Mouse (Mus musculus): ENCODE data around the gene Alms1. TPM values are rescaled to one million over a fixed set of nuclear protein-coding genes. Genes with fewer than 3 reads are reported as not detected.

The Alms1 gene
- total RNA-seq (2021): 1 to 10 TPM; 1.8 to 2.0 TPM
- 0.51 and 0.64 TPM in 2 replicates for polyA plus RNA-seq (2012; rRNA removed)
- long read RNA-seq, partial matches to known transcripts: 0 of 1 reads
- long read RNA-seq, other reads (novel, unspliced or antisense): 1 of 1 reads

DNA sequence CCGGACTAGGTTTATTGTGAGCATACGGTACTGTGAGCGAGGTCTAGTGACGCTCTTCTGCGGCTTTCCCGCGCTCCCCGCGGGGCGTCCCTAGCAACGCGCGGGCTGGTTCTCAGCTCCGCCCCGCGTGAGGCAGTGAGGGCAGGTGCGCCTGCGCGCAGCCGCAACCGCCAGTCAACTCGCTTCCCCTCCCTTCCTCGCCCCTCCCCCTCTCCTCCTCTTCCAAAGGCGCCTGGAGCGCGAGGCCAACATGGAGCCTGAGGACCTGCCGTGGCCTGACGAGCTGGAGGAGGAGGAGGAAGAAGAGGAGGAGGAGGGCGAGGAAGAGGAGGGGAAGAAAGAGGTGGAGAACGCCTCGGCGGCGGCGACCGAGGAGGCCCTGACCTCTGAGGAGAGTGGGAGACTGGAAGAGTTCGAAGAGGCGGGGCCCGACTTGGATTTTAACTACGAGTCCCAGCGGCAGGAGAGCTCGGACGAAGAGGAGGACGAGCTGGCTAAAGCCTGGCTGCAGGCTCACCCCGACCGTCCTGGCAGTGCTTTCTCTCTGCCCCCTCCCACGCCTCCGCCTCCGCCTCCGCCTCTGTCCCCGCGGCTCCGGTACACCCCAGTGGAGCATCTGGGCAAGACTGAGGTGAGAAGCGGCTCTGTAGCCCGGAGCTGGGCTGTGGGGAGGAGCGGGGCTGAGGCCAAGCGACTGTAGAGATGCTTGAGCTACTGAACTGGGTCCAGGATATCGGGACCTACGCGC is at the start of gene Alms1:
Gene Alms1 (plus strand): TSS at position 136 of the 748 bp plus-strand sequence.
- H3K79me2 ChIP-seq (replicated peaks; ENCODE audit: control insufficient read depth, insufficient read depth, low read length): no peaks in the 10 kb centered on the region
- peak within 1 kb of the TSS; percentile 60 for H3K9ac ChIP-seq (ENCODE audit: low read depth, low read length)
- H3K27me3 ChIP-seq (ENCODE audit: control insufficient read depth, insufficient read depth, low read length): no peaks in the 10 kb centered on the region
- WGBS: under 1% methylated on average over 59 of the region's 59 CpGs
- TF ChIP-seq POLR2A (IDR thresholded peaks at IDR 0.05; ENCODE audit: insufficient read depth, low read depth, low read length): peak; percentile 66
- no peak for TF ChIP-seq CTCF (IDR thresholded peaks at IDR 0.05)
- TF ChIP-seq EP300 (IDR thresholded peaks at IDR 0.05; ENCODE audit: insufficient read depth, low read depth, low read length): 0 out of 2 replicates have a peak, but pooled peaks have one; percentile 27
- no peaks in the 10 kb centered on the region for H3K4me1 ChIP-seq (ENCODE audit: control insufficient read depth, insufficient read depth, low read length)
- intact Hi-C loops (cut with DNase I): loop anchor here (5.0 kb wide), 2 partner anchors 130 to 320 kb away; no protein-coding TSS in a partner anchor
- H3K4me3 ChIP-seq: peak within 1 kb of the TSS; percentile 63
- DNase-seq: peak; percentile 92 to 94
- no peaks in the 10 kb centered on the region for H3K36me3 ChIP-seq (ENCODE audit: control insufficient read depth, insufficient read depth, low read length)
- H3K27ac ChIP-seq: peak within 1 kb of the TSS; percentile 56

DNA sequence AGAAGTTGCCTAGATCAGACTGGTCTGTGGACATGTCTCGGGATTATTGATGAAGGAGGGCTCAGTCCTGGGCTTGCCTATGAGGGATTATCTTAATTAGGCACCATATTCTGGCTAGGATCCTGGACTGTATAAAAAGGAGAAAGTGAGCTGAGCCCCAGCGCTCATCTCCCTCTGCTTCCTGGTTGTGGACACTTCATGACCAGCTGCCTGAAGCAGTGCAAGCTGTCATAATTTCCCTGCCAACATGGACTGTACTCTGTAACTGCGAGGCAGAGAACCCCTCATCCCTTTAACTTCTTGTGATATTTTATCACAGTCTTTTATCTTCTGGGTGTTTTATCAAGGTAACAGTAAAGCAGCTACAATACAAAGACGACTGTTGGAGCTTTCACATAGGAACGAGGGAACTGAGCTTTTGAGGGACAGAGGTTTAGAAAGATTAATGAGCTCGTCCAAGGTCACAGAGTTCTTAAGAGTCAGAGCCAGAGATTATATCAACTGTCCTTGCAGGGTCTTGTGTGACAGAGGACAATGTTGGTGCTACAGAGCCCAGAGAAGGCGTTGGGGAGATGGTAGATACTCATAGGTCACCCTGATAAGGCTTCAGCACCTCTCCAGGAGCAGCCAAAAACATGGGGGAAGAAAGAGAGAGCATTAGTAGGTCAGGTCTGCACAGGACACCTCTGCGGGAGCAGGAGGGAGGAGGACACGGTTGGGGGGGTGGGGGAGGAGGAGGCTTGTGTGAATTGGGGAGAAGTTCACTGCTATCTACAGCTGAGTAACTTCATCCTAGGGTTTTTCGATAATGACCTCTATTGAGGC is 43.8 kb upstream of the Alms1 start:
- intact Hi-C loops (cut with DNase I): no loop called here
- DNase-seq: no peak
- Histone ChIP-seq H3K4me1 (ENCODE audit: control insufficient read depth, insufficient read depth, low read length) (no peaks in the 10 kb centered on the region), H3K36me3 (ENCODE audit: control insufficient read depth, insufficient read depth, low read length) (no peaks in the 10 kb centered on the region), H3K4me3 (no peak overlapping the region), H3K27me3 (ENCODE audit: control insufficient read depth, insufficient read depth, low read length) (no peaks in the 10 kb centered on the region), H3K9ac (ENCODE audit: low read depth, low read length) (no peak overlapping the region), H3K79me2 (replicated peaks; ENCODE audit: control insufficient read depth, insufficient read depth, low read length) (no peaks in the 10 kb centered on the region), H3K27ac (no peak overlapping the region)
- WGBS: 60% methylated on average over 10 of the region's 10 CpGs
- TF ChIP-seq POLR2A (IDR thresholded peaks at IDR 0.05; ENCODE audit: insufficient read depth, low read depth, low read length) (no peak), CTCF (IDR thresholded peaks at IDR 0.05) (no peak), EP300 (IDR thresholded peaks at IDR 0.05; ENCODE audit: insufficient read depth, low read depth, low read length) (no peak)

DNA sequence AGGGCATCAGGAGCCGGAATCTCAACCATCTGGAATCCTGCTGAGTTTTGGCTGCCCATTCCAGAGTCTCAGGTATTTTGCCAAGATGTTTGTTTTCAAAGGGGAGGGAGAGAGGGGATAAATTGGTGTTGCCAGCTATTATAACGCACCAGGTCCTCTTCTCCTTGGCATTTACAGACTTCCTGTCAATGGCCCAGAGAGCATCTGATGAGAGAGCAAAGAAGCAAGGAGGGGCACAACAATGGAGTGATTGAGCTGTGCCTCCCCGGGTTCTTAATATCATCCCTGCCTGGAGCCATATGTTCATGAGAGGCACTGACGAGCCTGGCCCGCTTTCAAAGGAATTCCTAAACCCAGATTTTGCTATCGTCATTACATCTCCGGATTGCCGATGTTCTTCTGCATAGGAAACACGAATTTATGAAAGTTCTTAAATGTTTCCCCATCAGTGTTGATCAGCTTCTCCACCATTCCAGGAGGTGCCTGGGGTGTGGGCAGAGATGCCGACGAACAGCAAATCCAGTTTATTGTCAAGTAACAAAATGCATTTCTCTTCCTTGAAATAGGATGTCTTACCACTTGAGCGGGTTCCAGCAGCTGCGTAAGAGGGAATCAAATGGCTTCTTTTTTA is 43.0 kb upstream of the Alms1 start:
- no peak overlapping the region for H3K27ac ChIP-seq
- H3K4me1 ChIP-seq (ENCODE audit: control insufficient read depth, insufficient read depth, low read length): no peaks in the 10 kb centered on the region
- H3K36me3 ChIP-seq (ENCODE audit: control insufficient read depth, insufficient read depth, low read length): no peaks in the 10 kb centered on the region
- H3K4me3 ChIP-seq: no peak overlapping the region
- H3K27me3 ChIP-seq (ENCODE audit: control insufficient read depth, insufficient read depth, low read length): no peaks in the 10 kb centered on the region
- DNase-seq: no peak
- H3K9ac ChIP-seq (ENCODE audit: low read depth, low read length): no peak overlapping the region
- intact Hi-C loops (cut with DNase I): no loop called here
- TF ChIP-seq POLR2A (IDR thresholded peaks at IDR 0.05; ENCODE audit: insufficient read depth, low read depth, low read length): no peak
- TF ChIP-seq EP300 (IDR thresholded peaks at IDR 0.05; ENCODE audit: insufficient read depth, low read depth, low read length): no peak
- TF ChIP-seq CTCF (IDR thresholded peaks at IDR 0.05): no peak
- no peaks in the 10 kb centered on the region for H3K79me2 ChIP-seq (replicated peaks; ENCODE audit: control insufficient read depth, insufficient read depth, low read length)
- WGBS: 75% methylated on average over 13 of the region's 13 CpGs

DNA sequence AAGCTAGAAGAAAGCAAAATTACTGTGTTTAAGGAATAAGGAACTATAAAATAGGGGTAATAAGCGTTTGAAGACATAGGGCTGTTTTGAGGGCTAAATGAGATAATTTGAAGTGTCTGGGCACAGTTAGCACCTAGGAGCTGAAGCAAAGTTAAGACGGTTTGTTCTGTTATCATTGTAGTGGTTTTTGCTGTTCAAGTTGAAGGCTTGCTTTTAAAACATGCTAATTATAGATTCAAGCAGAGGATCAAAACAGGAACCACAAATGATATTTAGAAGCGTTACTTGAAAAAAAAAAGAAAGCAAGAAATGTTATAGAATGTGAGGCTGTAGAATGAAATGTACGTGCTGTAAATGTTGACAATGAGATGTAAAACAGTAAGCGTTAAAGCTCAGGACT is 39.7 kb upstream of the Alms1 start:
- no peaks in the 10 kb centered on the region for H3K36me3 ChIP-seq (ENCODE audit: control insufficient read depth, insufficient read depth, low read length)
- H3K27me3 ChIP-seq (ENCODE audit: control insufficient read depth, insufficient read depth, low read length): no peaks in the 10 kb centered on the region
- no peaks in the 10 kb centered on the region for H3K4me1 ChIP-seq (ENCODE audit: control insufficient read depth, insufficient read depth, low read length)
- H3K9ac ChIP-seq (ENCODE audit: low read depth, low read length): no peak overlapping the region
- DNase-seq: no peak
- no peak overlapping the region for H3K27ac ChIP-seq
- no peaks in the 10 kb centered on the region for H3K79me2 ChIP-seq (replicated peaks; ENCODE audit: control insufficient read depth, insufficient read depth, low read length)
- H3K4me3 ChIP-seq: no peak overlapping the region
- 64% methylated on average over 5 of the region's 5 CpGs for WGBS
- intact Hi-C loops (cut with DNase I): no loop called here
- no peak for TF ChIP-seq CTCF (IDR thresholded peaks at IDR 0.05)
- no peak for TF ChIP-seq EP300 (IDR thresholded peaks at IDR 0.05; ENCODE audit: insufficient read depth, low read depth, low read length)

DNA sequence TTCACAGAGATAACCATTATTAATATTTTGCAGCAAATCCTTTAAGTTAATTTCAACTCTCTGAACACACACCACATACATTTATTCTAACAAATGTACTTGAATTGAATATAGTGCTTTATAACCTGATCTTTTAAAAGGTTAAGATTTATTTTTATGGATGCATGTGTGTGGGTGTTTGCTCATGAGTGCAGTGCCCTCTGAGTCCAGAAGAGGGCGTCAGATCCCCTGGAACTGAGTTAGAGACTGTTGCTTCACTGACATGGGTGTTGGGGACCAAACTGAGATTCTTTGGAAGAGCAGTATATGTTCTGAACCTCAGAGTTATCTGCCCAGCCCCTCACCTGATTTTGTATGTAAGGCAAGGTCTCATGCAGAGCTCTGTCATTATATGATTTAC is 25.0 kb upstream of the Alms1 start:
- intact Hi-C loops (cut with DNase I): no loop called here
- 17% methylated on average over 1 of the region's 1 CpGs for WGBS
- Histone ChIP-seq H3K9ac (ENCODE audit: low read depth, low read length) (no peak overlapping the region), H3K27ac (no peak overlapping the region), H3K4me1 (ENCODE audit: control insufficient read depth, insufficient read depth, low read length) (no peaks in the 10 kb centered on the region), H3K79me2 (replicated peaks; ENCODE audit: control insufficient read depth, insufficient read depth, low read length) (no peaks in the 10 kb centered on the region), H3K4me3 (no peak overlapping the region), H3K36me3 (ENCODE audit: control insufficient read depth, insufficient read depth, low read length) (no peaks in the 10 kb centered on the region), H3K27me3 (ENCODE audit: control insufficient read depth, insufficient read depth, low read length) (no peaks in the 10 kb centered on the region; the same call in 1 of the 2 replicates)
- no peak for DNase-seq
- TF ChIP-seq EP300 (IDR thresholded peaks at IDR 0.05; ENCODE audit: insufficient read depth, low read depth, low read length) (no peak), CTCF (IDR thresholded peaks at IDR 0.05) (no peak), POLR2A (IDR thresholded peaks at IDR 0.05; ENCODE audit: insufficient read depth, low read depth, low read length) (no peak)

Data from heart, adult 2 months (tissue).